Mouse (Mus musculus): Measurements from ENCODE around the gene Ccl2.

DNA sequence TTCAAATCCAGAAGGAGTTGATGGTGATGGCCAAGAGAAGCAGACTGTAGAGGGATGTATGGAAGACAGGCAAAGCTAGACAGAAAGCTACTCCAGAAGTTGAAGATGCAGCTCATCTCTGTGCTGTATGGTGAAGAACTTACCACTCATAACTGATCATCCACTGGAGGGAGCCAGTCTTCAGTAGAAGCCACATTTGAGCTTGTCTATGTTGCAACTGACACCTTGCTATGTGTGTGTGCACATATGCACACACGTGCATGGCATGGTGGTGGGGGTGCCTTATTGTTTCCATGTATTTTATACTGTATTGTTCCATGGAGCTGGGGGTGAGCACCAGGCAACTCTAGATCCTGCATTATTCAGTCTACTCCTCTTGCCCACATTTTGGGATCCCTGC lies 37.0 kb downstream of the Ccl2 start:
- TF ChIP-seq CTCF (IDR thresholded peaks at IDR 0.05; ENCODE audit: control insufficient read depth, insufficient read depth, low read length) (no peak), POLR2A (IDR thresholded peaks at IDR 0.05; ENCODE audit: borderline replicate concordance, control insufficient read depth, low read depth, low read length) (no peak)

Data from bone marrow, adult 2 months (tissue).